Comparison of ENCODE assay signal across 8 mouse cellular contexts in genomic region chr2:152821023-152821422, GRCm38 (mm10). TPM values are rescaled to one million over a fixed set of nuclear protein-coding genes. Genes with fewer than 3 reads are reported as not detected.
DNase-seq lines count a peak whose midpoint lies in the region; ATAC-seq and TF ChIP-seq lines count a peak whose summit lies in the region.

No protein-coding gene starts in this region.

- H3K9ac ChIP-seq in forebrain, embryonic 12.5 days: no peak overlapping the region
- H3K9ac ChIP-seq in forebrain, embryonic 11.5 days (ENCODE audit: low read length): no peak overlapping the region
- no peak overlapping the region for H3K9ac ChIP-seq in embryonic facial prominence, embryonic 12.5 days
- H3K9ac ChIP-seq in limb, embryonic 11.5 days (ENCODE audit: low read length): no peak overlapping the region

- no peaks in the 10 kb centered on the region for H3K27me3 ChIP-seq in forebrain, embryonic 12.5 days
- no peaks in the 10 kb centered on the region for H3K27me3 ChIP-seq in forebrain, embryonic 11.5 days (ENCODE audit: control insufficient read depth, insufficient read depth, low read length)
- H3K27me3 ChIP-seq in embryonic facial prominence, embryonic 12.5 days: no peaks in the 10 kb centered on the region
- H3K27me3 ChIP-seq in limb, embryonic 11.5 days (ENCODE audit: control insufficient read depth, insufficient read depth, low read length): no peaks in the 10 kb centered on the region
- H3K27me3 ChIP-seq in myocyte (ENCODE audit: control insufficient read depth, insufficient read depth, insufficient read length): no peaks in the 10 kb centered on the region

- 0 out of 2 replicates have a peak overlapping the region, but pooled peaks have one; percentile 42 for H3K27ac ChIP-seq in forebrain, embryonic 12.5 days
- H3K27ac ChIP-seq in forebrain, embryonic 11.5 days (ENCODE audit: low read depth, low read length): no peak overlapping the region
- H3K27ac ChIP-seq in embryonic facial prominence, embryonic 12.5 days: peak overlapping the region; percentile 80
- H3K27ac ChIP-seq in limb, embryonic 11.5 days (replicated peaks; ENCODE audit: low read depth, low read length): peak overlapping the region; percentile 38

- 69% methylated on average over 5 of the region's 5 CpGs for whole genome bisulfite sequencing in forebrain, embryonic 12.5 days
- WGBS in forebrain, embryonic 11.5 days: 54% methylated on average over 5 of the region's 5 CpGs
- WGBS in embryonic facial prominence, embryonic 12.5 days: 10% methylated on average over 5 of the region's 5 CpGs
- 43% methylated on average over 5 of the region's 5 CpGs for whole genome bisulfite sequencing in limb, embryonic 11.5 days

- no peak for ATAC-seq in forebrain, embryonic 12.5 days (ENCODE audit: low FRiP score)
- ATAC-seq in forebrain, embryonic 11.5 days (replicated peaks; ENCODE audit: low FRiP score): no peak
- no peak for ATAC-seq in embryonic facial prominence, embryonic 12.5 days (ENCODE audit: insufficient number of reproducible peaks, insufficient read depth, low FRiP score, low TSS enrichment)
- ATAC-seq in limb, embryonic 11.5 days (ENCODE audit: insufficient number of reproducible peaks, low FRiP score, low TSS enrichment, low read depth): no peak

- H3K9me3 ChIP-seq in forebrain, embryonic 12.5 days: no peaks in the 10 kb centered on the region
- H3K9me3 ChIP-seq in forebrain, embryonic 11.5 days (ENCODE audit: control insufficient read depth, low read length): no peaks in the 10 kb centered on the region
- no peaks in the 10 kb centered on the region for H3K9me3 ChIP-seq in embryonic facial prominence, embryonic 12.5 days
- H3K9me3 ChIP-seq in limb, embryonic 11.5 days (ENCODE audit: control insufficient read depth, low read length): no peaks in the 10 kb centered on the region

- H3K36me3 ChIP-seq in forebrain, embryonic 12.5 days (replicated peaks): peaks cover 30% of the 10 kb centered on the region
- H3K36me3 ChIP-seq in forebrain, embryonic 11.5 days (ENCODE audit: control insufficient read depth, insufficient read depth, low read length): no peaks in the 10 kb centered on the region; the same call in 1 of the 2 replicates
- peaks cover 21% of the 10 kb centered on the region for H3K36me3 ChIP-seq in embryonic facial prominence, embryonic 12.5 days
- H3K36me3 ChIP-seq in limb, embryonic 11.5 days (ENCODE audit: control insufficient read depth, insufficient read depth, low read length): peaks cover 3% of the 10 kb centered on the region; the same call in 1 of the 2 replicates
- peaks cover 9% of the 10 kb centered on the region for H3K36me3 ChIP-seq in myocyte (ENCODE audit: control insufficient read depth, insufficient read depth)

- H3K79me2 ChIP-seq in myocyte (ENCODE audit: control insufficient read depth, insufficient read depth): peaks cover 90% of the 10 kb centered on the region

- H3K4me3 ChIP-seq in forebrain, embryonic 12.5 days (replicated peaks): no peak overlapping the region
- H3K4me3 ChIP-seq in forebrain, embryonic 11.5 days (ENCODE audit: low read depth, low read length): no peak overlapping the region
- H3K4me3 ChIP-seq in embryonic facial prominence, embryonic 12.5 days: no peak overlapping the region
- H3K4me3 ChIP-seq in limb, embryonic 11.5 days (ENCODE audit: low read depth, low read length): no peak overlapping the region
- no peak overlapping the region for H3K4me3 ChIP-seq in myocyte

- H3K4me2 ChIP-seq in forebrain, embryonic 12.5 days: 0 out of 2 replicates have a peak overlapping the region, but pooled peaks have one; percentile 13
- no peak overlapping the region for H3K4me2 ChIP-seq in forebrain, embryonic 11.5 days (ENCODE audit: low read depth, low read length, severe bottlenecking)
- no peak overlapping the region for H3K4me2 ChIP-seq in embryonic facial prominence, embryonic 12.5 days (replicated peaks)
- no peak overlapping the region; the same call in 1 of the 2 replicates for H3K4me2 ChIP-seq in limb, embryonic 11.5 days (ENCODE audit: low read depth, severe bottlenecking)
- H3K4me2 ChIP-seq in myocyte (ENCODE audit: low read depth): peak overlapping the region; percentile 69

- H3ac ChIP-seq in myocyte (ENCODE audit: control insufficient read depth, insufficient read length): no peak overlapping the region

- intact Hi-C loops in heart, postnatal 36 days (cut with DNase I): loop anchor here (1.0 to 2.0 kb wide), 2 partner anchors 8 to 80 kb away; no protein-coding TSS in a partner anchor

- peaks cover 66% of the 10 kb centered on the region for H3K4me1 ChIP-seq in forebrain, embryonic 12.5 days
- H3K4me1 ChIP-seq in forebrain, embryonic 11.5 days (replicated peaks; ENCODE audit: control insufficient read depth, insufficient read depth, low read length): peaks cover 16% of the 10 kb centered on the region
- H3K4me1 ChIP-seq in embryonic facial prominence, embryonic 12.5 days: peaks cover 47% of the 10 kb centered on the region
- H3K4me1 ChIP-seq in limb, embryonic 11.5 days (ENCODE audit: control insufficient read depth, insufficient read depth, low read length): peaks cover 15% of the 10 kb centered on the region

- no peak for DNase-seq in forebrain, embryonic 11.5 days (ENCODE audit: low spot score)
- peak; percentile 65 to 73 for DNase-seq in heart, postnatal 36 days
- no peak for DNase-seq in limb, embryonic 11.5 days (ENCODE audit: low spot score)
- DNase-seq in frontal cortex, postnatal 14 days (ENCODE audit: low spot score in 2 of 2): no peak
- no peak for DNase-seq in frontal cortex, postnatal 10 days (ENCODE audit: low spot score in 2 of 2)

- no peak for TF ChIP-seq POLR2A in myocyte (IDR thresholded peaks at IDR 0.05; ENCODE audit: insufficient read length, low read depth)

TF ChIP-seq in myocyte, 11 proteins besides CTCF, POLR2A, EP300 and RAD21:
- no peak for TF ChIP-seq TCF12 (IDR thresholded peaks at IDR 0.05; ENCODE audit: insufficient read depth, poor library complexity, severe bottlenecking)
- no peak for TF ChIP-seq TCF3 (IDR thresholded peaks at IDR 0.05; ENCODE audit: insufficient read length, low read depth)
- TF ChIP-seq POLR2AphosphoS2 (IDR thresholded peaks at IDR 0.05; ENCODE audit: insufficient read length, low read depth): no peak
- TF ChIP-seq MYOG (IDR thresholded peaks at IDR 0.05; ENCODE audit: control insufficient read depth in 1 of 3, insufficient read depth in 1 of 3, insufficient read length in 2 of 3, low read depth in 2 of 3): no peak
- TF ChIP-seq REST (IDR thresholded peaks at IDR 0.05; ENCODE audit: insufficient read depth, insufficient read length): no peak
- no peak for TF ChIP-seq CEBPB (IDR thresholded peaks at IDR 0.05; ENCODE audit: insufficient read depth, poor library complexity, severe bottlenecking)
- no peak for TF ChIP-seq MYOD1 (IDR thresholded peaks at IDR 0.05; ENCODE audit: control insufficient read depth in 1 of 3, insufficient read length in 2 of 3, low read depth in 2 of 3)
- TF ChIP-seq MAX (IDR thresholded peaks at IDR 0.05; ENCODE audit: low read depth): no peak
- TF ChIP-seq SRF (IDR thresholded peaks at IDR 0.05; ENCODE audit: control insufficient read depth, insufficient read length, low read depth): no peak
- no peak for TF ChIP-seq USF1 (IDR thresholded peaks at IDR 0.05; ENCODE audit: low read depth)
- no peak for TF ChIP-seq E2F4 (IDR thresholded peaks at IDR 0.05; ENCODE audit: insufficient read depth)

RNA-seq across cellular contexts. Expression of gene Bcl2l1, which starts 10.5 kb away (rescaled TPM):
- 159 and 164 TPM in 2 replicates for polyA plus RNA-seq in forebrain, embryonic 12.5 days (2016; fragmentation: Nextera tagmentation; extraction: Ambion mirVana)
- 135 and 140 TPM in 2 replicates for polyA plus RNA-seq in forebrain, embryonic 11.5 days (2014; fragmentation: Nextera tagmentation; extraction: Ambion mirVana)
- polyA plus RNA-seq in embryonic facial prominence, embryonic 12.5 days (2016; fragmentation: Nextera tagmentation; extraction: Ambion mirVana): 104 and 105 TPM in 2 replicates
- 10 to 100 TPM; 52.5 to 73.5 TPM for total RNA-seq in heart, postnatal 36 days (2021)
- 109 and 110 TPM in 2 replicates for polyA plus RNA-seq in limb, embryonic 11.5 days (2014; fragmentation: Nextera tagmentation; extraction: Ambion mirVana)
- polyA plus RNA-seq in myocyte (2012; fragmentation: generic; extraction: Trizol): 57.0 TPM

RNA-seq across cellular contexts. Expression of gene Tpx2, which starts 26.7 kb away (rescaled TPM):
- 133 and 156 TPM in 2 replicates for polyA plus RNA-seq in forebrain, embryonic 12.5 days (2016; fragmentation: Nextera tagmentation; extraction: Ambion mirVana)
- polyA plus RNA-seq in forebrain, embryonic 11.5 days (2014; fragmentation: Nextera tagmentation; extraction: Ambion mirVana): 168 and 185 TPM in 2 replicates
- polyA plus RNA-seq in embryonic facial prominence, embryonic 12.5 days (2016; fragmentation: Nextera tagmentation; extraction: Ambion mirVana): 92.4 and 106 TPM in 2 replicates
- 1 to 10 TPM in 1 of 2 experiments, under 1 TPM in 1; 0.89 to 1.6 TPM for total RNA-seq in heart, postnatal 36 days (2021)
- 172 and 182 TPM in 2 replicates for polyA plus RNA-seq in limb, embryonic 11.5 days (2014; fragmentation: Nextera tagmentation; extraction: Ambion mirVana)
- 26.3 TPM for polyA plus RNA-seq in myocyte (2012; fragmentation: generic; extraction: Trizol)

Comparison
In these comparisons a context has a peak if more than half of its experiments do, and no peak if none do; other contexts are left out.
1. H3K4me2 ChIP-seq: peak in forebrain, embryonic 12.5 days (single experiment) and myocyte (single experiment); none in forebrain, embryonic 11.5 days (single experiment), embryonic facial prominence, embryonic 12.5 days (single experiment) and limb, embryonic 11.5 days (single experiment).
2. DNase-seq: peak in heart, postnatal 36 days (2 of 2); none in forebrain, embryonic 11.5 days (single experiment), limb, embryonic 11.5 days (single experiment), frontal cortex, postnatal 14 days (0 of 2) and frontal cortex, postnatal 10 days (0 of 2).